Mouse (Mus musculus) left cerebral cortex, postnatal 36 days (tissue): Measurements from ENCODE around the gene Tnr. TPM values are rescaled to one million over a fixed set of nuclear protein-coding genes. Genes with fewer than 3 reads are reported as not detected.

Source experiments
- DNase-seq, 2 experiments: peaks; one replicate each; pipeline ENCODE4 v3.0.0; 2021 to 2022; ENCODE audit warnings: low spot score in 2 of 2, mixed read lengths in 1 of 2
- intact Hi-C: fragments of 180-260 bp; cut with DNase I; formaldehyde crosslinking; loops from one replicate; pipeline ENCODE4 v1.15.1; 2025
- total RNA-seq, 2 experiments: library from RNA; stranded (reverse); gene quantifications; 2 replicates each; pipeline ENCODE4 v1.2.3; 2021

The Tnr gene
- total RNA-seq, 2 experiments from 2014 or later = 124 to 141 TPM

- DNase-seq = peak; percentile 25 to 32
- intact Hi-C loops = no loop called here
Measured at GRCm38 (mm10) chr1:159822416-159822815, 298.8 kb downstream of the Tnr start.

DNA sequence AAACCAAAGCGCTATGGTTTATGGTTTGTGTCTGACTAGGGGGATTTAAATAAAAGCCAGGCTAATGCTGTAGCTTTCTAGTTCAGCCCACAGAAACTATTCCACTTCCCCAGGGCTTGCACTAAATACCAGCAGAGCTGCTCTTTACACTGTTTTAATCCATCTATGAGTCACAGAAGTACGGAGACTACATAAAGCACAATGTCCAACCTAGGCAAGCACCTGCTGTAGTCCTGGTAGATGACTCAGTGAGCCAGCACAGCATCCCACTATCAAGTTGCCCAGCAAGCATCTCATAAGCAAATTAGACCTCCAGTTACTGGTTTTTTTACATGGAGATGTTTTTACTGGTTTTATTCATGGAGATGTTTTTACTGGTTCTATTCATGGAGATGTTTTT, 305.0 kb downstream of the Tnr start:
- intact Hi-C loops = no loop called here
- no peak for DNase-seq

DNA sequence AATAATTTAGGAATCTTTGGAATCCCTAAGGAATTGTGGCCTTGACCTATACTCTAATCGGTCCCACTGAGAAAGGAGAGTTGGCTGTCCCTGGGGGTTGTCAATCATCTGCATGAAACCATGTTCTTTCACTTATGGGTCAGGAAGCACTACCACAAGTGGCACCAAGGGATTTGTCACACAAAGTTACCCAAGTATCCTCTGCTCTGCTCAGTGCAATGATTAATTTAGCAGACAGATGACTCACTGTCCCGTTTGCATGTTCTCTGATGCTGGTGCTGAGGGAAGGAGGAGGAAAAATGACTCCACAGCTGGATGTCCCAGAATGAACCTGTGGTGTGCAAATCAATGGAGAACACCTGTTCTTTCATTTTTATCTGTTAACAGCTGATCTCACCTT, 309.6 kb downstream of the Tnr start:
- intact Hi-C loops = no loop called here

GRCm38 (mm10) chr1:159833646-159834338, 310.2 kb downstream of the Tnr start:
- DNase-seq = no peak
- intact Hi-C loops = no loop called here

More for the DNA sequence above, 309.6 kb downstream of the Tnr start:
- DNase-seq = no peak

DNA sequence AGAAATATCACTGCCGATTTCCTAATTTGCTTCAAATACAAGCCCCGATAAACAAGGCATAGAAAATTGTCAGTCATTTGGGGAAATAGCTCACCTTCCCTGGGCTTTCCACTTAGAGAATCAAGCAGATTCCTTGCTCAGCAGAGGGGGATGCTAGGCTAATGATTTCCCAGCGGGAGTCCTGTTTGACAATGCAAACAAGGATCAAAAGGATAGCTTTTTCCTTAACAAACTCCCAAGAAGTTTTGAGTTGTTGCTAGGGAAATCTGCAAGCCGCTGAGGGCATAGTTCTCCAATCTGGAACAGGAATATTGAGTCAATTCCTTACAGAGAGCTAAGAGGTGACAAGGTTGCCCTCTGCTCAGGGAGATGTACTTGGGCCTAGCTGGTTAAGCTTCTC, 311.6 kb downstream of the Tnr start:
- intact Hi-C loops = no loop called here
- no peak for DNase-seq

DNA sequence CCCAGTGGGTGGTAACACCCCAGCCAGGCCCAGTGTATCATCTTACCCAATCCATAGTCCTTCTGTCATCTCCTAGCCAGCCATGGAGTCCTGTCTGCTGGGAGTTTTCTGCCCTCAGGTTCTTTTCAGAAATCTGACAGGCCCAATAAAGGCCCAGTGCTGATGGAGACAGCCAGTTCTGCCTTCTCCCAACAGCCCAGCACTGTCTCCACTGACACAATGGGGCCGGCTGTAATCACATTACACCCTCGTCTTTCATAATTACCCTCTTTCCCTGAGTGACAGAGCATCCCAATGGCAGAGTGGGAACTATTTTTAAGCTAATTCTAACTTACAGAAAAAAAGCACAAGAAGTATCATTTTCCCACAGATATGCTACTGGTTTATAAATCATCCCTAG, 316.8 kb downstream of the Tnr start:
- intact Hi-C loops = no loop called here

GRCm38 (mm10) chr1:159842876-159843275, 319.3 kb downstream of the Tnr start:
- no peak for DNase-seq
- intact Hi-C loops = no loop called here

More for the DNA sequence above, 316.8 kb downstream of the Tnr start:
- no peak for DNase-seq

DNA sequence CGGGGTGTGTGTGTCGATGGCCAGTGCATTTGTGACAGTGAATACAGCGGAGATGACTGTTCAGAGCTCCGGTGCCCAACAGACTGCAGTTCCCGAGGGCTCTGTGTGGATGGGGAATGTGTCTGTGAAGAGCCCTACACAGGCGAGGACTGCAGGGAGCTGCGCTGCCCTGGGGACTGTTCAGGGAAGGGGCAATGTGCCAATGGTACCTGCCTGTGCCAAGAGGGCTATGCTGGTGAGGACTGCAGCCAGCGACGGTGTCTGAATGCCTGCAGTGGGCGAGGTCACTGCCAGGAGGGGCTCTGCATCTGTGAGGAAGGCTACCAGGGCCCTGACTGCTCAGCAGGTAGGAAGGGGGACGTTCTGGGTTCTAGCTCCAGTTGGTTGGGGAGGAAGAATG, 328.5 kb downstream of the Tnr start:
- intact Hi-C loops = no loop called here
- DNase-seq = no peak

GRCm38 (mm10) chr1:159854261-159854660, 330.7 kb downstream of the Tnr start:
- DNase-seq = peak in 1 of 2 experiments; percentile 13
- intact Hi-C loops = no loop called here

DNA sequence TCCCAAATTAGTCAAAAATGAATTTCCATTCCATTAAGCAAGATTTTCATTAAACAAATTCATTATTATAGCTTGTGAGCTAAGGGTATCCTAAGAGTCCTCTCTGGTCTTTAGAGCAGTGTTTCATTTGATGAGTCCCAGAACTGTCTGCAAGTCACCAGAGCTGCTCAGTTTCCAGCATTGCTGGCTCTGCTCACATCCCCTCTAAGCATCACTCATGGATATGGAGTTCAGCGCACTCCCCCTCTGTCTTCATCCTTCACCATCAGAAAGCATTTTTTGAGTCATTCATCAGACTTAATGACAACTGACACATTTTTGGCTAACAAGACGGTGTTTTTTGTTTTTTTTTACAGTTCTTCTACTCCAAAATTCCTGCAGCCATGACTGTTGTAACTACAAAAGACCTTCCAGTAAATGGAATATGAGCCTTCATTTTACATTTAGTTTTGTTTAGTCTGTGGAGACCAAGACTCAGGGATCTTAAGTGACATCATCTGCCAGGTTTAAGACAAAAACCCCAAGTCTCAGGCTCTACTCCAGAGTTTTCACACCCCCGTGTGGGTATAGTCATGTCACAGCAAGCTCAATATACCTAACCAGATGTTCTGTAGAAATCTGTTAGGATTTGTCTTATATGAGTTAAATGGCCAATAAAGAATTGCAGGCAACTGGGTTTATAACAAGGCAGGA, 338.4 kb downstream of the Tnr start:
- no peak for DNase-seq
- intact Hi-C loops = no loop called here

- no peak for DNase-seq
- intact Hi-C loops = no loop called here
Measured at GRCm38 (mm10) chr1:159865696-159866095, 342.1 kb downstream of the Tnr start.

DNA sequence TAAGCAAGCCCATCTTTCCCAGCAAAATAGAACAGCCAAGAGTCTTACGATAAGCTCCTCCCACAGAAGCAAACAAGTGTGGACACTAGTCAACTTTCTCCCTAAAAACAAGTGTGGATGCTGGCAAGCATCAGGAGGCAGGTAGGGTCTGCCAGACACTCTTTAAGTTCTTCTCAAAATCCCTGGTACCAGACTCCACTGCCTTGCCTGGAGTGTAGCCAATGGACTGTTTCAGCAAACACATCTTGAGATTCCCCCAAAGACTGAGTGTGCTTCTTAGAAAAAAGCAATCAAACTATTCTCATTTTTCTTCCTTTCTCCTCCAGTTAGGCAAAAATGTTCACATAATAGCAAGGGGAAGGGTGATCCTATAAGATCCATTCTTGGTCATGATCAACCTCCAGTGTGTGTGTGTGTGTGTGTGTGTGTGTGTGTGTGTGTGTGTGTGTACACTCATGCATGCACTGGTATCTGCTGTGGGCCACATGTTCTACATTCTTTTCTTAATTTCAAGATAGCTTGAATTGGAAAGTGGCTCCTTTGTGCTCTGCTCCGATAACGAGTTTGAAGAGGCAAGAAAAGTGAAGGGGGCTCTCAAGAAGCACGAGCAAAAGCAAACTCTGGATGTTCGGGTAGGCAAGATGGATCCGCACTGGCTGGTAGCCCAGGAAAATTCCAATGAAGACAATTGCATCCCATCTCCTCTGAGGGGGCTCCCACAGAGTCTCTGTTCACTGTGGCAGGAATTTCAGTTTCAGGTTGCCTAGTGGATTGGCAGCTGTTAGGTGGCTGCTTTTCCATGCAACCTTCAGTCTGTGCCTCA, 346.3 kb downstream of the Tnr start:
- intact Hi-C loops = no loop called here
- DNase-seq = no peak

GRCm38 (mm10) chr1:159872866-159873265, 349.3 kb downstream of the Tnr start:
- intact Hi-C loops = no loop called here
- DNase-seq = peak; percentile 43 to 57

DNA sequence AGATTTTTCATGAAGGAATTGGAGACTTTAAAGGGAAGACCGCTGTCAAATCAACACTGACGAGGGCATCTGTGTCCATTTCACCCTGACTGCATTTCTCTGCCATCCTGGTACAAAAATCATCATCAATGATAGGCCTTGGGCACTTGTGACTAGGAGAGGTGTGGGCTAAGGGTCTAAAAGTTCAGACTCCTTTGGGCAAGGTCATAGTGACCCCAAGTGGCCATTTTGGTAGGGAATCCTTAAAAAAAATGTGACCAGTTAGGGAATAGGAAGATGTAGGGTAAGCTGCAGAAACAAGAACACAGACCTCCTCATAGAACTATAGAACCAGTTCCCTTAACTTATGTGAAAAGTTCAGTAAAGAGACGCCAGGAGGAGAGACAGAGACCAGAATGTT, 355.1 kb downstream of the Tnr start:
- no peak for DNase-seq

GRCm38 (mm10) chr1:159879866-159880265, 356.3 kb downstream of the Tnr start:
- DNase-seq = peak in 1 of 2 experiments; percentile 22
- intact Hi-C loops = loop anchor here (5.0 kb wide), 2 partner anchors 358 to 483 kb away; partner anchors contain the start of gene Tnr

More for the DNA sequence above, 355.1 kb downstream of the Tnr start:
- intact Hi-C loops = loop anchor here (5.0 kb wide), 2 partner anchors 356 to 481 kb away; partner anchors contain the start of gene Tnr

DNA sequence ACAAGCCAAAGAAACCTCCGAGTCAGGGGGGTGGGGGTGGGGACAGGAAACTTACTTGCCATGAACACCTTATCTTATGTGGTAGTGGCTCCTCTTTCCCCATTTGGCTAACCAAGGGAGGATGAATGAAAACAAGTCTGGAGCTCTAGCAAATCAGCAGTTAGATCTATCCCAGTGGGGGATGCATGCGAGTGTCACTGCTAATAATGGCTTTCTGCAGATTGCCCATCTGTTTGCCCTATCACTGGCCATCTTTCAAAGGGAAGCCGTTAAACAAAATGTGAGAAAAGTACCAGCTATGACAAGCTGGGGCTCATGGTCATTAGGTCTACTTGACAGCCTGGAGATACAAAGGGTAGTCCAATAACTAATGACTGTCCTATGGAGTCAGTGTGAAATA, 361.9 kb downstream of the Tnr start:
- intact Hi-C loops = no loop called here
- no peak for DNase-seq

GRCm38 (mm10) chr1:159888611-159889010, 365.0 kb downstream of the Tnr start:
- peak in 1 of 2 experiments; percentile 16 for DNase-seq
- intact Hi-C loops = no loop called here

GRCm38 (mm10) chr1:159889012-159889765, 365.6 kb downstream of the Tnr start:
- intact Hi-C loops = no loop called here
- DNase-seq = peak; percentile 48 to 53

DNA sequence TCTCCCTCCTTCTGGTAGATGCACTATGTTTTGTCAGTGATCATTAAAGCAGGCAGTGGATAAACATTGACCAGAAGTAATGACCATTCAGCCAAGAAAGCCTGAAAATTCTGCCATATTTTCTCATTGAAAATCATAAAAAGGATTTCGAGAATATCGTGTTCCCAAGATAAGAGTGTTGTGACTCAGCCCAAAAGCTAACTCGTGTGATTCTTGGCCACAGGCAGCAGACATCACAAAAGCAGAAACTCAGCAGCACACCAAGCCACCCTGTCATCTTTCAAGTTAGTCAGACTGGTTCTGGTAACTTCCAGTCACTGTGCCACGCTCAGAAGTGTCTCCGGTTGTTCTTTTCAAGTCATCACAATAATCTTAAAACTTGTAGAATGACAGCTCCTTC, 367.0 kb downstream of the Tnr start:
- DNase-seq = no peak
- intact Hi-C loops = no loop called here

- no peak for DNase-seq
- intact Hi-C loops = no loop called here
Measured at GRCm38 (mm10) chr1:159895094-159895493, 371.5 kb downstream of the Tnr start.
